Mouse (Mus musculus): ENCODE measurements around the gene Parp11. TPM values are rescaled to one million over a fixed set of nuclear protein-coding genes. Genes with fewer than 3 reads are reported as not detected.

Parp11 gene
- 1 to 10 TPM; 3.4 to 4.9 TPM for total RNA-seq (2021)
- long read RNA-seq, experiment 1 = 0 reads
- long read RNA-seq, experiment 2, partial matches to known transcripts = 0 of 2 reads
- long read RNA-seq, experiment 2, other reads (novel, unspliced or antisense) = 2 of 2 reads

DNA sequence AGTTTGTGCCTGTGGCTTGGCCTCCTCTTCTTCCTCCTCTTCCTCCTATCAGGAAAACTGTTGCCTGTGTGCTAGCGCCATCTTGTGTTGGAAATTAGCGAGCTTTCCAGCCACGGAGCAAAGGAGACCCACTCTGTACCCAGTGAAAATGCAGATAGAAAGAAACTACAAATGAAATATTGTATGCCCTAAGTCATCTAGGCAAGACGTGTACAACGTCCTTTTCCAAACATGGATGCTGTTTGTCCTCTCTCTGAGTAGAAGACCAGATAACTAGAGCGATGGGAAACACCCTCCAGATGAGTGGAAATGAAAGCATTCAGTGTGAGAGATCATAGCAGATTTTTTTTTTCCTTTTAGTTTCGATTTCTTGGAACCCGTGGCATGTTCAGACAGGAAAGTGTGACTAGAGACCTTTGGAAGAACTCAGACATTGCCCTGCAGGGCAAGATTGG lies at the start of gene Parp11:
Gene Parp11, plus strand, starts transcription at position 405 of the 455 bp plus-strand sequence.
- DNase-seq = no peak

DNA sequence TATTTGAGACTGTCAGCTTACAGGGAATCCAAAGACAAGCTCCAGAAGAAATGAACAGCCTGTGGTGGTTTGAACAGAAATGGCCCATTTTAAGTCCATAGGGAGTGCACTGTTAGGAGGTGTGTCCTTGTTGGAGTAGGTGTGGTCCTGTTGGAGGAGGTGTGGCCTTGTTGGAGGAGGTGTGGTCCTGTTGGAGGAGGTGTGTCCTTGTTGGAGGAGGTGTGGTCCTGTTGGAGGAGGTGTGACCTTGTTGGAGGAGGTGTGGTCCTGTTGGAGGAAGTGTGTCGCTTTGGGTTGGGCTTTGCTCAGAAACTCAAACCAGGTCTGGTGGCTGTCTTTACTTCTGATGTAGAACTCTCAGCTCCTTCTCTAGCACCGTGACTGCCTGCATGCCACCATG lies 48.6 kb upstream of the Parp11 start:
- no peak for DNase-seq

- no peak for DNase-seq
These were observed 45.2 kb upstream of the Parp11 start for GRCm38 (mm10) chr6:127401419-127401818.

DNA sequence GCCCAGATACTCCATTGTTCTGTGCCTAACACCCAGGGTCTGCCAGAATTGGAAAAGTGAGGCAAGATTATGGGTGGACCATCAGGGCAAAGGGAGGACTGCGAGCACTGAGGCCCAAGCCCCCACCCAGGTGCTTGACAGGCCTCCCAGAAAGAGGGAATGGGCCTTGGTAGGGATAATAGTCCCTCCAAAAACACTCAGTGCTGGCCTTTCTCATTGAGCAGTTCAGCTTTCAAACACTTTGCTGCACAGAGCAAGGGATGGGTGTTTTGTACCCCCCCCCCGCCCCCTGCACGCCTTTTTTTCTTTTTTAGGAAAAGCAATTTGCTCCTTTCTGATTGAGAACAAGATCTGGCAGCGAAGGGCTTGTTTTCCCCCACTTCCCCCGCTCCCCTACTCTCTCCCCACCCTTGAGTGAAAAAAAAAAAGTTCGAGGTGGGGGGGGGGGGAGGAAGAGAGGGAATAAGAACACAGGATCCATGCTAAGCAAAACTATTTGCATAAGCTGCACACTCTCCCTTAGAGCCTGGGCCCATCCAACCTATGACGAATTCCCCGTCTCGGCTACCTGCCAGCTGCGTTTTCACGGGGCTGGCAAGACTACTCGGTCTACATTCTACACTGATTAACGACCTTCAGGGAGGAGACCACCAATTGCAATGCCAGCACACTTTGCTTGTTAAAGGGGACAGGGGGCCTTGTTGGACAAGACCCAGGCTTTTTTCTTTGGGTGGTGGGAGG lies 42.4 kb upstream of the Parp11 start:
- DNase-seq = no peak

GRCm38 (mm10) chr6:127405682-127406081 lies 41.0 kb upstream of the Parp11 start:
- DNase-seq = no peak

DNA sequence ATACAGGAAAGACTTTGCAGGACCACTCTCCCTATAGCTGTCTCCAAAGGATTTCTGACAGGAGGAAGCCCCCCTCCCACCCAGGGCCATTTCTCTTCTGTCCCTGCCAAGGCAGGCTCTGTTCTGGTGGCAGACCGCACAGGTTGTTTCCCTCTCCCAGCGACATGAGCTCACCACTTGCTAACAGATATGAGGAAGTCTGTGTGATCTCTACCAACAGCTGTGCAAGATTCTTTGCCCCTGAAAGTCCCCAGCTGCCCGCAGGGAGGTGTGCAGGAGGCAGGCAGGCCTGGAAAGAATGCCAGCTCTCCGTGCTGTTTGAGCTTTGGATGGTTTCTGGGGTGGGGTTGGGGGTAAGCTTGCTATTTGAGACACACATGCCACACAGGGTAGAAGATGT lies 38.9 kb upstream of the Parp11 start:
- DNase-seq = no peak

GRCm38 (mm10) chr6:127417525-127418184 lies 29.0 kb upstream of the Parp11 start:
- no peak for DNase-seq

DNA sequence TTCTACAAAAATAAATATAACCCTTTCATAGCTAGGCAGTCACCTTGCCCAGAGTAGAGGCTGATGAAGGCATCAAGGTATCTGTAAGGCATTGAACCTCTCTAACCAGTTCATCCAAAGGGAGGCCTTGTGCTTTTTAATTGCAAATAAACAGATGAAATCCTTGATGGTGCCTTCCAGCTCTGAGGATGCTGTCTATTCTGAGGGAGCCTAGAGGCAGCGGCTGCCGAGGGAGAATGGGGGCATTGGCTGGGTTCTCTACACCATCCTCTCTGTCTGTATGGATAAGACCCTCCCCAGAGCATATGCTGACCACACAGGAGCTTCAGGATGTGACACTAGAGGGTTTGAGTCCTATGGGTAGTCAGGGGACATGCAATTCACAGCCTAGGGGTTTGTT lies 28.3 kb upstream of the Parp11 start:
- no peak for DNase-seq

- DNase-seq = no peak
These were observed 26.5 kb upstream of the Parp11 start for GRCm38 (mm10) chr6:127420115-127420514.

DNA sequence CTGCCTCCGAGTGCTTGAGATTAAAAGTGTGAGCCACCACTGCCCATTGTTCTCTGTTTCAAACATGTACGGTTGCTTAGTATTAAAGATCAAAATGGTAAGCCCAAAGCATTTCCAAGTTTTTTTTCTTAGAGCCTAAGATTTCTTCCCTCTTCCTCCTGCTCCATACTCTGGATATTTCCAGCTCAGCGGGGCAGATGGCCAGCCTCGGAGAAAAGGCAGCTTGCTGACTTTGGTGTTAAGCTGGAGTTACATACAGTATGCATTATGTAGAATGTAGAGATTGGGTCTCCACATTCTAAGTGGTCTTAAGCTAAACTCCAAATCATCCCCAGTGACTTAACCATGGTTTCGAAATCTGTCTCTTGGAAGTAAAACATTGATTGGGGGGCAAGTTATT lies 21.5 kb upstream of the Parp11 start:
- no peak for DNase-seq

DNA sequence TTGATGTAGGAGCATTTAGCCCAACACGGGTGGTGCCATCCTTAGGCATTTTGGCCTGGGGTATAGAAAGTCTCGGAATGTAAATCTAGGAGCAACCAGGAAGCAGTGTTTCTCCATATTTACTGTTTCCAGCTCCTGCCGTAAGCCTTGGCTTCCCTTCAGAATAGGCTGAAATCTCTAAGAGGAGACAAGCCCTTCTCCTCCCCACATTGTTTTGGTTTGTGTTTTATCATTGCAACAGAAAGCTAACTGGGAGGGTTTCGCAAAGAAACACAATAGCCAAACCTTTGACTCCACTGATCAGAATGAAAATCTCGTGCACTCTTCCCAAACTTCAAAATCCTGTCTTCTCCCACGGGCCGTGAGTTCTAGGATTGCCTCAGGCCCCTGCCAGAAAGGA lies 15.9 kb upstream of the Parp11 start:
- DNase-seq = no peak

- DNase-seq = no peak
These were observed 15.4 kb upstream of the Parp11 start for GRCm38 (mm10) chr6:127431196-127431766.

- DNase-seq = no peak
These were observed 12.6 kb upstream of the Parp11 start for GRCm38 (mm10) chr6:127433886-127434647.

DNA sequence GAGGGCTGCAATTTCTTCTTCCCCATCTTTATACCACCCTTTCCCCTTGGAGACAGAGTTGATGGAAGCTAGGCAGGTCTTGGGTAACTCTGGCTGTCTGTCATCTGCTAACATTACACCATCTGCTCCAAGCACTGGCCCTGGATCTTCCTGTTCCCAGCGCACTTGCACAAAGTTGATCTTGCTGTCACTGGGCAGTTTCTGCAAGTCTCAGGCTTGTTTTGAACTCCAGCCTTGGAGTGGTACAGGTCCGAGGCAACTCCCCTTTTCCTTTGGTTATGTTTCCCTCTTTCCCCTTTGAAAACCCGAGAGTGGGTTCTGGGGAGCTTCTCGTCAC lies 12.0 kb upstream of the Parp11 start:
- no peak for DNase-seq

DNA sequence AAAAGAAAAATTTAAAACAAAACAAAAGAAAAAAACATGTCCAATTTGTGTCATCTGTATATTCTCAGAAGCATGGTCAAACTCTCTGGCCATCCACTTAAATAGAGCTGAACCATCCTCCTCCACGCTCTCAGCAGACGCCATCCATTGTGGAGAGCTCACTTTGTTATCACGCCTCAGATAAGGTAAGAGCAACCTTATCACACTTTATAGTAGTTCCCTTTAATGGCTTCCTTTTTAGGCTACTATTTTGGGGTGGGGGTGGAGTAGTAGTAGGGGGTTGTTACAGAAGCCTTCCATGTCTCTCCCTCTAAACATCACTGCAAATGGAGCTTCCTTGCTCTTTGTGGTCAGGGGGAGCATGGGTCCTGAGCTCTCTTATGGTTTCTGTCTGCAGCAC lies 7.6 kb upstream of the Parp11 start:
- no peak for DNase-seq

- no peak for DNase-seq
These were observed 7.0 kb upstream of the Parp11 start for GRCm38 (mm10) chr6:127439540-127440195.

DNA sequence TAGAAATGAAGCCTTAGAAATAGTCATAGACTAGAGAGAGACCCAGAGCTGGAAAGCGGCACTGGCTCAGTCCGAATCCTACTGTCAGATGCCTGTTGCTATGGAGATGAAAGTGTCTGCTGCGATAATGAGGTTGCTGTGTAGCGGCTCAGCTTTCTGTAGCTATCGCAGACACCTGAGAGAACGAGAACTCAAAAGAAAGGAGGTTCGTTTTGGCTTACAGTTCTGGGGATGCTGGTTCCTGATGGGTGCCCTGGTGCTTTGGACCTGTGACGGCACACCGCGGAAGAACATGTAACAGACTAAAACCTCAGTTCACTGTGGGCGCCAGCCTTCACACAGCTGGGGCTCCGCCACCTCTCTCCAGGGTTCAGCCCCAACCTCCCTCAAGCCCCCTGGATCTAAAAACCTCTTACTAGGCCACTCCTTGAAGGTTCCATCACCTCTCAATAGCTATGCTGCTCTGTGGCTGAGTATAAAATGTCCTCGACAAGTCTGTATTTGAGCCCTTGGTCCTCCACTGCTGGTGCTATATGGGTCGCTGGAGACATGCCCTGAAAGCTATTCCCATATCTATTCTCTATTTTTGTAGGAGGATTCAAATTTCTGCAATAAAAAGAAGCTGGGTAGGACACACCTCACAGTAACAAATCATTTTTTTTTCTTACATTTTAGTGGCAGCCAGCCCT lies 6.1 kb upstream of the Parp11 start:
- no peak for DNase-seq

- DNase-seq = no peak
These were observed 4.1 kb upstream of the Parp11 start for GRCm38 (mm10) chr6:127442584-127442983.

DNA sequence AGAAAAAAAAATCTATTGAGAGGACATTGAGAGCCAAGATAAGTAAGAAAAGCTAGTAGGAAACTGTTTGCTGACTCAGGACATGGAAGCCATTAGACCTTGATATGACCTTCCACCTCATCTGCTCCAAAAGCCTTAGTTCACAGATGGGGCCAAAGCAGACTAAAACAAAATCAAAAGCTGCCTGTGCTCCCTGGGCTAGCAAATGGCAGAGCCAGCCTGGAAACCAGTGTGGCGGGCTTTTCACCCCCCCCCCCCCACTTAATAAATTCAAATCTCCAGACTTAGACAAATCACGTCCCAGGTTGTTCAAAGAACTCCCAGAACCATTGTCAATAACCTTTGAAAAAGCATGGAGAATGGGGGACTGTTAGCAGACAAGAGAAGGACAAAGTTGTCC lies 2.7 kb upstream of the Parp11 start:
- no peak for DNase-seq

DNA sequence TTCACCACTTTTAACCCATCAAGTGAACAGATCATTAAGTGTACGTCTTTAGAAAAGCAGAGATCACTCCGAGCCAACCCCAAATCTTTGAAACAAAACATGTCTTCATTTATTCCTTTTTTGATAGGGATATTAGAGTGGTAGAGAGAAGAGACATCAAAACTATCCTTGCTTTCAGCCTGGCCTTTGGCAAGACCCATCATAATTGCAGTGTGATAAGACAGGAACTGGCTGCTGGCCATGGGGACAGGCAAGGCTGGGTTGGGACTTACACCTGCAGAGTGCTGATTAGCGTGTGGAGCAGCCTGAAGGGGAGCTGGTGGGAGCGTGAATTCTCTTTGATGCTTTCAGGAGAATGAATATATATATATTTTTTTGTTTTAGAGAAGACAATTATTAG lies 2.2 kb upstream of the Parp11 start:
- DNase-seq = no peak

DNA sequence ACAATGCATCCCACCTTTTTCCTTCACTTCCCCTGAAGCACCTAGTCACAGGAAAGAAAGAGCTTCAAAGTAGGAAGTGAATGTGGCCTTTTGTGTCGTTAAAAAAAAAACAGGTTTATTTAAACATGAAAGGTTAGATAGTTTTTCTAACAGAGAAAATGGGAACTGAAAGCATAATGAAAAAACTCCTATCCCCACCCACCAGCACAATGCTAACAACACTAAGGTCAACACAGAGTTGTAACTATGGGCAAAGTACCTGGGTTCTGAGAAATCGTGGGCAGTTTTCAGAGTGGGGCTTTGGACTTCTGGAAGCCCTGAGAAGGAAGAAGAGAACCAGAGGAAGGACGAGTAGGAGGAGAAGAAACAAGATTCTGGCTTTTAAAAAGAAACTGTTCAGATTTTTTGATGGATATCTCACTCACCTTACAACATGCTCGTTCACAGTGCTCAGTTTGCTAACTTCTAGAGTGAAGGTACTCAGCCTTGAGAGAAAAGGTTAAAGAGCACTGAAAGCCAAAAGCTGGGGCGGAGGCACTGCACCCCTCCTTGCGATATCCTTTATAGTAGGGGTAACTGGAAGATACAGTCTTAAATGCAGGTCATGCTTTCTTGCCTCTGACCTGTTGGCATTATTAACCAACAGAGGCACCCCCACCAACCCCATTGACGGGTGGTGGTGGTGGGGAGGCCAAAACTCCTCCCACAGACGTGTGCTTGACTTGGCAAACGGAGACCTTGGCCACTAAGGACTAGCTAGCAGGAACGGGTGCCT lies 1.2 kb downstream of the Parp11 start:
- DNase-seq = no peak
